In genomic region chr15:95820142-95820541, GRCm38 (mm10) we compare ENCODE assay signal across 19 mouse cellular contexts. TPM values are rescaled to one million over a fixed set of nuclear protein-coding genes. Genes with fewer than 3 reads are reported as not detected.
DNase-seq lines count a peak whose midpoint lies in the region; ATAC-seq and TF ChIP-seq lines count a peak whose summit lies in the region.
"Had no signal": no experiment of that assay in that cellular context is flagged by ENCODE, and none has a peak within 500 bp of the region (broad histone marks: within the 10 kb centered on the region; RNA-seq: fewer than 3 reads in every experiment).

No protein-coding gene starts in this region.

- no peak overlapping the region for H3K9ac ChIP-seq in midbrain, embryonic 11.5 days (ENCODE audit: low read length)
- H3K9ac ChIP-seq: forebrain, embryonic 12.5 days; hindbrain, embryonic 15.5 days; midbrain, embryonic 15.5 days had no signal

- DNase-seq in heart, embryonic 10.5 days (ENCODE audit: low spot score) = peak; percentile 73
- DNase-seq in heart, adult 8-10 months (ENCODE audit: low spot score) = no peak
- peak; percentile 75 for DNase-seq in midbrain, embryonic 11.5 days (ENCODE audit: low spot score, missing footprints)
- no peak for DNase-seq in midbrain, embryonic 10.5 days (ENCODE audit: low spot score)
- DNase-seq in kidney, adult 2 months = no peak
- no peak for DNase-seq in adrenal gland, postnatal 4 days (ENCODE audit: low spot score in 2 of 2)
- DNase-seq: gastrocnemius, postnatal 14 days; heart, postnatal 14 days; liver; lung, adult 18-20 months; lung, postnatal 14 days; thymus, postnatal 25 days had no signal

- H3K4me2 ChIP-seq in midbrain, embryonic 11.5 days = no peak overlapping the region
- H3K4me2 ChIP-seq: forebrain, embryonic 12.5 days; hindbrain, embryonic 15.5 days; midbrain, embryonic 15.5 days had no signal

- no peak for TF ChIP-seq CTCF in kidney, adult 2 months (conservative IDR thresholded peaks at IDR 0.05; ENCODE audit: insufficient read depth, insufficient read length, low read depth, low read length)

- H3K27ac ChIP-seq in heart, embryonic 10.5 days = peak overlapping the region; percentile 59; the same call in 1 of the 2 replicates
- no peak overlapping the region for H3K27ac ChIP-seq in midbrain, embryonic 11.5 days (ENCODE audit: low read depth, low read length)
- no peak overlapping the region for H3K27ac ChIP-seq in midbrain, embryonic 10.5 days (replicated peaks)
- peak overlapping the region; percentile 31; the same call in 1 of the 2 replicates for H3K27ac ChIP-seq in brown adipose tissue, adult 24 weeks (replicated peaks; ENCODE audit: low read depth, low read length)
- no peak overlapping the region for H3K27ac ChIP-seq in kidney, adult 2 months (ENCODE audit: insufficient read depth, low read depth, low read length)
- H3K27ac ChIP-seq: forebrain, embryonic 12.5 days; hindbrain, embryonic 15.5 days; midbrain, embryonic 15.5 days had no signal

- peaks cover 21% of the 10 kb centered on the region for H3K4me1 ChIP-seq in heart, embryonic 10.5 days
- H3K4me1 ChIP-seq in midbrain, embryonic 11.5 days (ENCODE audit: control insufficient read depth, insufficient read depth, low read length) = no peaks in the 10 kb centered on the region
- peaks cover 8% of the 10 kb centered on the region for H3K4me1 ChIP-seq in midbrain, embryonic 10.5 days
- peaks cover 19% of the 10 kb centered on the region for H3K4me1 ChIP-seq in brown adipose tissue, adult 24 weeks (ENCODE audit: control insufficient read depth, insufficient read depth, insufficient read length, low read length)
- H3K4me1 ChIP-seq in kidney, adult 2 months (ENCODE audit: control insufficient read depth, insufficient read depth, low read length) = peaks cover 9% of the 10 kb centered on the region; the same call in 1 of the 2 replicates

- H3K36me3 ChIP-seq in heart, embryonic 10.5 days = peaks cover 13% of the 10 kb centered on the region; the same call in 1 of the 2 replicates
- no peaks in the 10 kb centered on the region for H3K36me3 ChIP-seq in midbrain, embryonic 11.5 days (ENCODE audit: control insufficient read depth, insufficient read depth, low read length)
- H3K36me3 ChIP-seq in midbrain, embryonic 10.5 days = peaks cover 11% of the 10 kb centered on the region
- H3K36me3 ChIP-seq in kidney, adult 2 months (ENCODE audit: control insufficient read depth, insufficient read depth, low read length) = no peaks in the 10 kb centered on the region
- H3K36me3 ChIP-seq: G1E; hindbrain, embryonic 15.5 days; midbrain, embryonic 15.5 days had no signal

- H3K27me3 ChIP-seq in heart, embryonic 10.5 days (ENCODE audit: insufficient read depth, poor library complexity, severe bottlenecking) = no peaks in the 10 kb centered on the region
- no peaks in the 10 kb centered on the region for H3K27me3 ChIP-seq in midbrain, embryonic 11.5 days (ENCODE audit: control insufficient read depth, insufficient read depth, low read length)
- no peaks in the 10 kb centered on the region for H3K27me3 ChIP-seq in midbrain, embryonic 10.5 days (ENCODE audit: low read depth, poor library complexity, severe bottlenecking)
- H3K27me3 ChIP-seq in kidney, adult 2 months (replicated peaks; ENCODE audit: control insufficient read depth, insufficient read depth, low read length) = no peaks in the 10 kb centered on the region
- H3K27me3 ChIP-seq: forebrain, embryonic 12.5 days; hindbrain, embryonic 15.5 days; midbrain, embryonic 15.5 days had no signal

- no peak for TF ChIP-seq POLR2A in kidney, adult 2 months (IDR thresholded peaks at IDR 0.05; ENCODE audit: low read depth, low read length)

- WGBS in heart, embryonic 10.5 days = 87% methylated on average over 12 of the region's 12 CpGs
- 96% methylated on average over 12 of the region's 12 CpGs for WGBS in midbrain, embryonic 11.5 days
- WGBS in midbrain, embryonic 10.5 days = 94% methylated on average over 12 of the region's 12 CpGs
- WGBS in kidney, adult 2 months = 85% methylated on average over 12 of the region's 12 CpGs

- no peak for ATAC-seq in midbrain, embryonic 11.5 days (ENCODE audit: low FRiP score)
- ATAC-seq: intestine, embryonic 16.5 days; midbrain, embryonic 15.5 days had no signal

- H3K4me3 ChIP-seq in heart, embryonic 10.5 days = no peak overlapping the region
- no peak overlapping the region for H3K4me3 ChIP-seq in midbrain, embryonic 11.5 days (ENCODE audit: low read depth, low read length)
- no peak overlapping the region for H3K4me3 ChIP-seq in midbrain, embryonic 10.5 days
- no peak overlapping the region for H3K4me3 ChIP-seq in brown adipose tissue, adult 24 weeks (ENCODE audit: insufficient read depth, low read depth, low read length)
- no peak overlapping the region for H3K4me3 ChIP-seq in kidney, adult 2 months (ENCODE audit: insufficient read depth, low read depth, low read length)
- H3K4me3 ChIP-seq: forebrain, embryonic 12.5 days; hindbrain, embryonic 15.5 days; midbrain, embryonic 15.5 days; myocyte had no signal

- no peaks in the 10 kb centered on the region for H3K9me3 ChIP-seq in heart, embryonic 10.5 days
- H3K9me3 ChIP-seq in midbrain, embryonic 11.5 days (ENCODE audit: control insufficient read depth, low read length) = no peaks in the 10 kb centered on the region
- H3K9me3 ChIP-seq in midbrain, embryonic 10.5 days (replicated peaks) = no peaks in the 10 kb centered on the region
- H3K9me3 ChIP-seq: forebrain, embryonic 12.5 days; hindbrain, embryonic 15.5 days; midbrain, embryonic 15.5 days had no signal

RNA-seq across cellular contexts. Expression of gene Ano6, which starts 29.5 kb away (rescaled TPM):
- polyA plus RNA-seq in heart, embryonic 10.5 days (2016; fragmentation: Nextera tagmentation; extraction: Ambion mirVana) = 40.8 and 44.4 TPM in 2 replicates
- 10 to 100 TPM; 17.7 to 21.2 (median 19.1) TPM for total RNA-seq in heart, adult 8-10 months (2022)
- 30.3 and 30.8 TPM in 2 replicates for polyA plus RNA-seq in midbrain, embryonic 11.5 days (2014; fragmentation: Nextera tagmentation; extraction: Ambion mirVana)
- 30.0 and 33.6 TPM in 2 replicates for polyA plus RNA-seq in midbrain, embryonic 10.5 days (2016; fragmentation: Nextera tagmentation; extraction: Ambion mirVana)
- polyA plus RNA-seq in brown adipose tissue, adult 24 weeks (2012; ENCODE audit: insufficient read depth, insufficient read length, missing spikeins) = 14.3 and 21.1 TPM in 2 replicates
- polyA plus RNA-seq in kidney, adult 2 months (2012; rRNA removed) = 40.3 and 47.0 TPM in 2 replicates
- total RNA-seq in adrenal gland, postnatal 4 days (2021) = 10 to 100 TPM; 72.2 to 75.9 TPM

Comparison
In these comparisons a context has a peak if more than half of its experiments do, and no peak if none do; other contexts are left out.
1. DNase-seq: peak in heart, embryonic 10.5 days (single experiment) and midbrain, embryonic 11.5 days (single experiment); none in heart, adult 8-10 months (single experiment), midbrain, embryonic 10.5 days (single experiment), kidney, adult 2 months (single experiment) and adrenal gland, postnatal 4 days (0 of 2).
2. H3K27ac ChIP-seq: peak in heart, embryonic 10.5 days (single experiment) and brown adipose tissue, adult 24 weeks (single experiment); none in midbrain, embryonic 11.5 days (single experiment), midbrain, embryonic 10.5 days (single experiment) and kidney, adult 2 months (single experiment).